Mouse (Mus musculus): ENCODE data around the gene Abca3. TPM values are rescaled to one million over a fixed set of nuclear protein-coding genes. Genes with fewer than 3 reads are reported as not detected.
"Not testable (repeated sequence)": the region's sequence is repeated elsewhere in the genome, so short reads cannot be mapped to it uniquely, and the experiment has no call there.

Abca3 gene
- total RNA-seq, 4 experiments from 2014 or later = 28.4 to 43.3 (median 35.8) TPM

DNA sequence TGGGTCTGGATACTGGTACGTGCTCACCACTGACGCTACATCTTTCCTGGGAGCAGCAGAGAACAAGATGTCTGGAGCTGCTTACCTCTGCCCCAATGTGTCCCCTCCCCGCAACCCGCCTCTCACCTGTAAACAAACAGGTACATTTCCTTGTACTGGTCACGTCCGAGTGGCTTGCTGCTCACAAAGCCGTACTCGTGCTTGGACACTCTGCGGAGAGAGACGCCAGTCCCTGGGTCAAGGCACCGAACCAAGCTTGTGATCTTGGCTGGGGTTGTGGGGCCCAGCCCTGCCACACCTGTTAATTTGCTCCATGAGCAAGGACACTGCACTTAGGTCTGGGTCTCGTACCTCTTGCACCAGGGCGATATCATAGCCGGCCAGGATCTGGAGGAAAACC, 90.4 kb downstream of the Abca3 start:
- DNase-seq = no peak

DNA sequence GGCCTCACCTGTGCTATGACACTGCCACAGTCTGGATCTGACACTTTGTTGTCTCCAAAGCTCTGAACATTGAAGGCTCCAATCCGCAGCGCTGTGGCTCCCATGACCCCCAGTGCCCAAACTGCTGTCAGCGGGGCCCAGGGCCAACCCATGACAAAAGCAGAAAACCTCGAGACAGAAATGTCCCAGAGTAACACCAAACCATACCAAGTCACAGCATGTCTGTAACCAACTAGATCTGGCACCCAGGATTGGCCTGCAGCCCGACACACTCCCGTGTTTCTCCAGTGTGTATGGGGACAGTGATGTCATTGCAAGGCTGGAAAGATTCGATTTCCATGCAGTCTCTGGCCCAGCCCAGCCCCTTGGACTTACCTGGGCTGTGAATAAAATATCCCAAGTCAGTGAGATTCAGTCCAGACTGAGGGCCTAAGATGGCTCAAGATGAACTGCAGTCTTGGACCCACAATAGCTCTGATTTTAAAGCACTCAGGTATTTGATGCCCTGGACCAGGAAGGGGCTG, 90.9 kb downstream of the Abca3 start, which contains the start of gene Dnase1l2:
TSS of gene Dnase1l2 (minus strand) at position 474 of the 524 bp plus-strand sequence.
- no peak for DNase-seq

DNA sequence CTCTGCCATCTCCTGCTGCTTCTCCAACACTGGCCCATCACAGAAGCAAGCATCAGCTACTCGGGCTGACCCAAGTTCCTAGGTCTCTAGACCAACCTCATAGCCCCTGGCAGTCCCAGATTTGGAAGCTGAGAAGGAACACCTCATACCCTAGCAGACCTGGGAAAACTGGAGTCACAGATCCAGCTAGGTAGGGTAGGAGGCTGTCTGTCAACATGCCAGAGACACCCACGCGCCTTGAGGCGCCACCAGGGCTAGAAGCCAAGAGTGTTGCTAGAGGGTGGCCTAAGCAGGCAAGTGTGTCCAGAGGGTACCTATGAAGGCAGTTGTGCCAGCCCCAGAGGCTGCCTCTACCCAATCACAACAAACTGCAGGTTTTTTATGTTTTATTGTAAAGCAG, 91.7 kb downstream of the Abca3 start:
- DNase-seq = no peak

DNA sequence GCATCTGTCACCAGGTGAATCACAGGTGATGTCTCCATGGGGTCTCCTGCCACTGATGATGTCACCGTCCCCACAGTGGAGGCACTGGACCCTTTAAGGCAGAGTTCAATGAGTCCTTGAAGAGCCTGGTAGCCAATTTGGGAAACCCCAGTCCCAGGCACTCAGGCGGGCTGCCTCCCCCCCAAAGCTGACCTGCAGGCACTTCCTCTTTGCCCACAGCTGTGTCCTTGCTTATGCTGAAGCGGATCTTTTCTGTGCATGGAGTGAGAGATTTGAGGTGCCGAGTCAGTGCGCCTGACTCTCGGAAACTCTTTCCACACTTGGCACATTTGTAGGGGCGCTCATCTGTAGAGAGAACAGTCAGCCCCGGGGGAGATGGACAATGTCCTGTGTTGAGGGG, 94.8 kb downstream of the Abca3 start:
- DNase-seq = no peak

DNA sequence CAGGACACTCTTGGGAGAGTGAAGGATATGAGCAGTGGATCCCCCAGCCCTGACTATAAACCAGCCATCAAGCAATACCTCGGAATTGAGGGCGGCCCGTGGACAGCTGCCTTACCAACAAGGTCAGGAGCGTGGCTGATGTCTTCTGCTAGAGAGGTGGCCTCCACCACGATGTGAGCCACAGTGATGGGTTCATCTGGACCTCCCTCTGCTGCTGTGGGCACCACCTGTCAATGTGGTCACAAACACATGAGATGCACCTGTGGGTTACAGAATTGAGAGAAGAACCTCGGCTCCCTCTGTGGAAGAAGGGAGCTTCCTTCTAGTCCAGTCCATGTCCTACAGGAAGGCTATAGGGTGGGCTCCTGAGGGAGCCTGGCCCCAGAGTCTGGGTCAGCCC, 97.8 kb downstream of the Abca3 start:
- DNase-seq = no peak

- DNase-seq = no peak
Measured at GRCm38 (mm10) chr17:24451220-24451619, 99.5 kb downstream of the Abca3 start.

DNA sequence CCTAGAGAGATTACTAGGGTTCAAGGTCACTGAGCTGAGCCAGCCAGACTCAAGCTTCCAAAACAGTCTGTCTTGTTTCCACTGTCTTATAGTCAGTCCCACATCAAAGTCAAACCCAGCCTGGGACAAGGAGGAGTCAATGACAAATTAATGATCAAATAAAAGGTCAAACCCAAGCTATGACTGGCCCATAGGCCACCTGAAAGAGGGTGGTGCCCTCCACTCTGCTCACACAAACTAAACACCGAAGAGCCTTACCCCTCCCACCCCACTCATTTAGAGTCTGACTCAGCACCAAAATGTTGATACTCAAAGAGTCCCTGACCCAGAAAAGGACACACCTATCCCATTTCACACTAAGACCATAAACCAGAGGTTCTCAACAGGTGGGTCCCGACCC, 101.6 kb downstream of the Abca3 start:
- DNase-seq = no peak

DNA sequence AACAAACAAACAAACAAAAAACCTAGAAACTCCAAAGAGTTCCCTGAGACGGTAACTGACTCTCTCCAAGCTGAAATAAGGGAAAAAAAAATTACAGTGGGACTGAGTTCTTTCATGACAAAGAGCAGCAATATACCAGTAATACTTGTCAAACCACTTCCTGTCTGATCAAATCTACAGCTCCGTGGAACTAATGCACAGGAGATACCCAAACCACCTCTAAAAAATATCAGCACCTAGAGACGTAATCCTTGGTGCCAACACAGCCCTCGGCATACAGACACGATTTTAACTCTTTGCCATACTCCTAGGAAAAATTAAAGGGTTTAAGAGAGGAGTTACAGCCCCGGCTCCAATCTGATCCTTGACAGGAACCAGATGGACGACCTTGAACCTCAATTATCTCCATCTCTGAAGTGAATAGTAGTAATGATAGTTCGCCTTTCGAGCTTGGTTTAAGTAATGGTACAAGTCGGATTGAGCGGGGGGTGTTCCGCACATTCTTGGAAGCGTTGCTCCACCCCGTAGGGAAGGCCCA, 102.5 kb downstream of the Abca3 start:
- no peak for DNase-seq

GRCm38 (mm10) chr17:24454756-24455522, 103.2 kb downstream of the Abca3 start:
- DNase-seq = peak; percentile 99

- not testable (repeated sequence) for DNase-seq
Measured at GRCm38 (mm10) chr17:24455523-24456206, 103.9 kb downstream of the Abca3 start.

Small RNA genes within 50 kb of the gene (microRNA-seq; reads per million reads assigned to microRNA genes)
- gene Gm24427 = 0 reads per million in 2 experiments

Other genes starting within 250 kb of the Abca3 start
- 10 to 100 TPM; 46.0 to 63.6 (median 61.9) TPM for gene Pdpk1, start 201.0 kb upstream of the Abca3 start, total RNA-seq (2022)
- 10 to 100 TPM; 39.3 to 64.9 (median 50.3) TPM for gene Amdhd2, start 188.2 kb upstream of the Abca3 start, total RNA-seq (2022)
- gene Atp6v0c, start 182.2 kb upstream of the Abca3 start, total RNA-seq (2022) = 100 to 1,000 TPM; 416 to 520 (median 442) TPM
- 10 to 100 TPM; 18.8 to 24.3 (median 23.8) TPM for gene Tbc1d24, start 146.4 kb upstream of the Abca3 start, total RNA-seq (2022)
- 1 to 10 TPM; 1.7 to 4.2 (median 2.9) TPM for gene Ntn3, start 142.4 kb upstream of the Abca3 start, total RNA-seq (2022)
- gene Tedc2, start 131.1 kb upstream of the Abca3 start, total RNA-seq (2022) = 1 to 10 TPM; 6.1 to 9.8 (median 7.6) TPM
- gene Ccnf, start 100.5 kb upstream of the Abca3 start, total RNA-seq (2022) = 1 to 10 TPM; 1.9 to 3.6 (median 2.7) TPM
- gene Abca17, start 882 bp upstream of the Abca3 start, total RNA-seq (2022) = under 1 TPM in 3 of 4 experiments, not detected in 1; 0.09 to 0.12 (median 0.11) TPM
- 10 to 100 TPM; 62.8 to 84.3 (median 75.4) TPM for gene Rnps1, start 62.6 kb downstream of the Abca3 start, total RNA-seq (2022)
- 100 to 1,000 TPM; 142 to 242 (median 189) TPM for gene Eci1, start 74.7 kb downstream of the Abca3 start, total RNA-seq (2022)
- 1 to 10 TPM; 2.3 to 7.2 (median 3.5) TPM for gene Dnase1l2, start 91.2 kb downstream of the Abca3 start, total RNA-seq (2022)
- gene E4f1, start 118.4 kb downstream of the Abca3 start, total RNA-seq (2022) = 10 to 100 TPM; 20.9 to 37.4 (median 26.4) TPM
- gene Pgp, start 118.4 kb downstream of the Abca3 start, total RNA-seq (2022) = 100 to 1,000 TPM; 105 to 116 (median 107) TPM
- gene Bricd5, start 121.9 kb downstream of the Abca3 start, total RNA-seq (2022) = under 1 TPM in 2 of 4 experiments, not detected in 2; 0.30 to 0.38 TPM
- gene Mlst8, start 127.1 kb downstream of the Abca3 start, total RNA-seq (2022) = 10 to 100 TPM; 24.3 to 37.6 (median 32.2) TPM
- gene Caskin1, start 136.7 kb downstream of the Abca3 start, total RNA-seq (2022) = 10 to 100 TPM; 49.1 to 61.2 (median 53.8) TPM
- gene Traf7, start 176.0 kb downstream of the Abca3 start, total RNA-seq (2022) = 100 to 1,000 TPM in 3 of 4 experiments, 10 to 100 TPM in 1; 92.1 to 189 (median 132) TPM
- gene Rab26, start 182.3 kb downstream of the Abca3 start, total RNA-seq (2022) = 1 to 10 TPM in 3 of 4 experiments, under 1 TPM in 1; 0.81 to 3.5 (median 2.4) TPM
- 10 to 100 TPM; 58.5 to 88.8 (median 71.0) TPM for gene Pkd1, start 197.9 kb downstream of the Abca3 start, total RNA-seq (2022)